Mouse (Mus musculus): ENCODE data around the gene Lcat.
A peak's percentile ranks its signal among the peaks of the same experiment; 100 is the strongest.

Gene Lcat

GRCm38 (mm10) chr8:105943321-105943739, at the start of gene Lcat:
Lcat (minus strand) TSS chr8:105943382.
- TF ChIP-seq GATA4 (IDR thresholded peaks at IDR 0.05; ENCODE audit: insufficient replicate concordance, low read length), result peak; percentile 78; the same call in 1 of the 2 replicates

GRCm38 (mm10) chr8:105992499-105992898, 49.3 kb upstream of the Lcat start:
- TF ChIP-seq GATA4 (IDR thresholded peaks at IDR 0.05; ENCODE audit: insufficient replicate concordance, low read length), result no peak

GRCm38 (mm10) chr8:105991546-105991945, 48.4 kb upstream of the Lcat start:
- no peak for TF ChIP-seq GATA4 (IDR thresholded peaks at IDR 0.05; ENCODE audit: insufficient replicate concordance, low read length)

GRCm38 (mm10) chr8:105990856-105991387, 47.7 kb upstream of the Lcat start, which contains the start of gene Dus2:
Dus2 (plus strand) TSS chr8:105991337.
- no peak for TF ChIP-seq GATA4 (IDR thresholded peaks at IDR 0.05; ENCODE audit: insufficient replicate concordance, low read length)

GRCm38 (mm10) chr8:105988546-105988945, 45.4 kb upstream of the Lcat start:
- TF ChIP-seq GATA4 (IDR thresholded peaks at IDR 0.05; ENCODE audit: insufficient replicate concordance, low read length), result no peak

- no peak for TF ChIP-seq GATA4 (IDR thresholded peaks at IDR 0.05; ENCODE audit: insufficient replicate concordance, low read length)
Measured at GRCm38 (mm10) chr8:105981146-105981545, 38.0 kb upstream of the Lcat start.

- TF ChIP-seq GATA4 (IDR thresholded peaks at IDR 0.05; ENCODE audit: insufficient replicate concordance, low read length), result no peak
Measured at GRCm38 (mm10) chr8:105979325-105979724, 36.1 kb upstream of the Lcat start, which contains the start of gene Dpep3. Dpep3 (minus strand) TSS chr8:105979429.

- no peak for TF ChIP-seq GATA4 (IDR thresholded peaks at IDR 0.05; ENCODE audit: insufficient replicate concordance, low read length)
Measured at GRCm38 (mm10) chr8:105975363-105975762, 32.2 kb upstream of the Lcat start.

- no peak for TF ChIP-seq GATA4 (IDR thresholded peaks at IDR 0.05; ENCODE audit: insufficient replicate concordance, low read length)
Measured at GRCm38 (mm10) chr8:105971019-105971720, 28.0 kb upstream of the Lcat start.

GRCm38 (mm10) chr8:105969367-105969766, 26.2 kb upstream of the Lcat start:
- no peak for TF ChIP-seq GATA4 (IDR thresholded peaks at IDR 0.05; ENCODE audit: insufficient replicate concordance, low read length)

- no peak for TF ChIP-seq GATA4 (IDR thresholded peaks at IDR 0.05; ENCODE audit: insufficient replicate concordance, low read length)
Measured at GRCm38 (mm10) chr8:105966692-105967311, 23.6 kb upstream of the Lcat start.

GRCm38 (mm10) chr8:105965905-105966341, 22.7 kb upstream of the Lcat start, which contains the start of gene Slc12a4:
Slc12a4 (minus strand) TSS chr8:105966097.
- TF ChIP-seq GATA4 (IDR thresholded peaks at IDR 0.05; ENCODE audit: insufficient replicate concordance, low read length), result no peak; the same call in 1 of the 2 replicates

GRCm38 (mm10) chr8:105965266-105965904, 22.2 kb upstream of the Lcat start:
- TF ChIP-seq GATA4 (IDR thresholded peaks at IDR 0.05; ENCODE audit: insufficient replicate concordance, low read length), result no peak

GRCm38 (mm10) chr8:105964506-105965265, 21.5 kb upstream of the Lcat start:
- peak; percentile 43; the same call in 1 of the 2 replicates for TF ChIP-seq GATA4 (IDR thresholded peaks at IDR 0.05; ENCODE audit: insufficient replicate concordance, low read length)

- no peak for TF ChIP-seq GATA4 (IDR thresholded peaks at IDR 0.05; ENCODE audit: insufficient replicate concordance, low read length)
Measured at GRCm38 (mm10) chr8:105961536-105961935, 18.4 kb upstream of the Lcat start.
